Mouse (Mus musculus) megakaryocyte-erythroid progenitor cell, adult 5-6 weeks (primary cell): ENCODE data around the gene Mettl7a2. TPM values are rescaled to one million over a fixed set of nuclear protein-coding genes. Genes with fewer than 3 reads are reported as not detected.

Source experiments
- ATAC-seq: replicated peaks from 2 replicates; pipeline ENCODE4 v1.8.0; 2016; ENCODE audit warnings: mild to moderate bottlenecking, inconsistent platforms; ENCODE audit not compliant: severe bottlenecking, poor library complexity, low FRiP score, low TSS enrichment
- total RNA-seq, 2 experiments: library from RNA; stranded (forward) in 1 of 2; stranded (reverse) in 1 of 2; fragments of 200-1000, 215-1000 nt in 1 of 2; fragments of >200 nt in 1 of 2; fragmentation: Nextera tagmentation in 1 of 2; gene quantifications; 2 replicates each; pipeline ENCODE4 v1.2.3; 2014 to 2017

The Mettl7a2 gene
- total RNA-seq, 2 experiments from 2014 or later: not detected

DNA sequence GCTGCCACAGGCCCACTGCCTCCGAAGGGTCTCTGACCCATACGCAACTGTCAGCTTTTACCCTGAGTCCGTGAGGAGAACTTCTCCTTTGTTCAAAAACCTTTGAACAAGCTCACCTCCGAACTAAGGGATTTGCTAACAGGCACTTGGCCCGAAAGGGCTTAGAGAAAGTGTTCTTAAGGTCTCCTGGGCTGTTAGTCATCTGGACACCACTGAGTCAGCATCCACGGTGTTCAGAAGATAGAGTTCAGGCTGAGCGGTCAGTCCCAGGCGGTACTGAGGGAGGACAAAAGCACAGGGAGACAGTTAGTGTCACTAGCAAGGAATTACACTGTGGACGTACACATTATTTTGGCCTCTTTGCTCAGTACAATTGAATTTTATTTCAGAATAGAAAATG, 35.9 kb downstream of the Mettl7a2 start:
- ATAC-seq: no peak

DNA sequence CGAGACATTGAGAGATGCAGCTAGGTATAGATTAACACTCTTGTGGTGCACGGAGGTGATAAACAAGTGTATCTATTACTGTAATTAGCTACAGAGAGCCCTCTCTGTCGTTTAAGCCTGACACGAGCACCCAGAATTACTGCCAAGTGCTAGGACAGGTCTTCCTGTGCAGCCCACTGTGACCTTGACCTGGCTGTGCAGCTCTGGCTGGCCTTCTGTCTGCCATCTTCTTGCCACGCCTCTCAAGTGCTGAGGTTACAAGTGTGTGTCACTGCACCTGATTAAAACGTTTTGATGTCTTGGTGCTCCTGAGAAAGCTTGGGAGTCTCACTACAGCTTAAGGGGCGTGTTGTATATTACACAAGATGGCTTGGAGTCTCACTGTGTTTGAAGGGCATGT, 38.1 kb downstream of the Mettl7a2 start:
- peak; percentile 16 for ATAC-seq

DNA sequence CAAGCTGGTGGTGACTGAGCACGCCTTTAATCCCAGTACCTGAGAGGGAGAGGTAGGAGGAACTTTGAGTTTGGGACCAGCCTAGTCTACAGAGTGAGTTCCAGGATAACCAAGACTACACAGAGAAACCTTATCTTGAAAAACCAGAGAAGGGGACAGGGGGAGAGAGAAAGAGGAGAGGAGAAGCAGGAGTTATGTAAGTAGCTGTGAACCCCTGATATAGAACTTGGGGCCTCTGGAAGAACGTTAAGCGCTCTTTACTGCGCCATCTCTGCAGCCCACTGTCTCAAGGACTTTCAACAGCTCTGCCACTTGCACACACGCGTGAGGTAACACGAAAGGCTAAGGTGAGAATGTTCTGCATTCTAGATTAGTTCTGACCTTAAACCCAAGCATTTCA, 38.6 kb downstream of the Mettl7a2 start:
- ATAC-seq: peak; percentile 80

DNA sequence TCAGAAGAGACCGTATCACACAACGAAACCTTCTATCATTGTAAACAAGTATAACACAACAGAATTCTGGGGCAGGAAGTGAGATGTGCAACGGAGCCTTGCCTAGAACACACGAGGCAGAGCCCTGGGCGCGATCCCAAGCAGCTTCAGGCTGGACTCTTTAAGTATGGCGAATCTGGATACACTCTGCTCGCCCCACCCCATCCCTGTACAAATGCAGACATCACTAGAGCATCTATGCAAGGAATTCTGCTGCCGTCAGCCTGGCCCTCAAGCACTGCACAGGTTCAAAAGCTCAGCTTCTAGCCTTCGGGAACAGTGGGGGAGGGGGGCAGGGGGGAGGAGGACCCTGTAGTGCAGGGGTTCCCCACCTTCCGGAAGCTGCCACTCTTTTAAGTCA, 40.0 kb downstream of the Mettl7a2 start:
- ATAC-seq: no peak

DNA sequence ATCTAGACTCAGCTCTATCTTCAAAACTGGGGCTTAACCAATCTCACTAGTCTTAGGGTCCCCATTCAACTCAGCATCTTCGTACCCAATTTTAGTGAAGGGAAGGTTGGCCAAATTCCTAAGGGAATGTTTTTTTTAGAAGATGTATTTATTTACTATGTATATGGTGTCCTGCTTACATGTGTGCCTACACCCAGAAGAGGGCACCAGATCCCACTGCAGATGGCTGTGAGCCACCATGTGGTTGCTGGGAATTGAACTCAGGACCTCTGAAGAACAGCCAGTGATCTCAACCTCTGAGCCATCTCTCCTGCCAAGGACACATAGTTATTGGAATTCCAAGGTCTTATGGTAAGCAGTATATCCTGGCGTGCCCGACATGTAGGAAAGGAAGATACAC, 42.6 kb downstream of the Mettl7a2 start:
- no peak for ATAC-seq

DNA sequence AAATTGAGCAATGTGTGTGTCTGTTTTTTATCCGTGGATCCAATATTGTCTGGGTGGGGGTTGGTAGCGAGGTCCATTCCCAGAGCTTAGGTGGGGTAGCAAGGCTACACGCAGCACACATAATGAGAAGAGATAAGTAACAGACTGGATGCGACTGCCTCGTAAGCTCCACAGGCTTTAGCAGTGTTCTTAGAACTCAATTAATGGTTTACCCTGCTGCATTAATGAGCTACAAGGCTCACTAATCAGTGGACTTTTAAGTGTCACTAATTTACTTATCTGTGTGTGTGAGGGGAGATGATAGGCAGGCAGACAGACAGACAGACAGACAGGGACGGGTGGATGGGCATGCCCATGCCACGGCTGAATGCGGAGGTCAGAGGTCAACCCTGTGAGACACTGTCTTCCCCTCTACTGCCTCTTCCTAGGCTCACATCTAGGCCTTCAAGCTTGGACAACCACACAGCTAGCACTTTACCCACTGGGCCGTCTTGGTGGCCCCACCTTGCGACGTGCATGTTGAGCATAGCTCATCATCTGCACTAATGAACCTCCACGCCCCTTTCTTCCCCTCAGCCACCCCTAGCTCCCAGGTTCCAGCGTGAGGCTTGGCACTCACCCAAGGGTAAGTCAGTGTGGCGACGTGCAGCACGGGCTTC, 47.7 kb downstream of the Mettl7a2 start:
- ATAC-seq: no peak

DNA sequence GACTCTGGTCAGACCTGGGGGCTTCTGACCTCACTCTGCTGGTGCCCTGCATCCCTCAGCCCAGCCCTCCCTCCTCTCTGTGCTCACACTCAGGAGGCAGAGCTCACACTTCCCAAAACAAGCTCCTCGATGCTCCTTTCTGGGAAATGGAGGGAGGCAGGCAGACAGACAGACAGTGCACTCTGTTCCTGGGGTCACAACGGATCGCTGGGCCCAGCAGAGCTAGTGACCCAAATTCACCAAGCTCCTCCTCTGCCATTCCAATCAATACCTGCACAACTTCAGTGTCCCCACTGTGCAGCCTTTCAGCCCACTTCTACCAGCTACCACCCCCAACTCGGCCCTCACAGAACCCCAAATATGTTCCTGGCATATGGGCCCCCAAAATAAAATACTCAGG, 48.8 kb downstream of the Mettl7a2 start:
- ATAC-seq: no peak

DNA sequence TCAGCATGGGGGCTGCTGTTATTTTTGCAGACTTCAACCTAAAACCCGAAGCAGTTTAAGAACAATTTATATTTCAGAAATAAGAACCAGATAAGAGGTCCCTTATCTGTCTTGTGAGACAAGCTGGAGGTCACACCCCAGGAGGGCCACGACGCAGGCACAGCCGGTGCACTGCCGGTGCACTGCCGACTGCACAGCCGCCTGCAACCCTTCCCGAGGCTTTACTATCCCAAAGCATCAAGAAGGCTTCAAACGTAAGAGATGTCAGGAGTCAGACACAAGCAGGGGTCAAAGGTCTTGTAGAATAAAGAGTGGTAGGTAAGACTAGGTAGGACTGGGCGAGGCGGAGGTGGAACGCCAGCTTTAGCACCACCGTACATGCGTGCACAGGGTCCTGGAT, 49.3 kb downstream of the Mettl7a2 start:
- ATAC-seq: no peak; the same call in 1 of the 2 replicates

GRCm38 (mm10) chr15:100402798-100403197, 49.8 kb downstream of the Mettl7a2 start:
- ATAC-seq: no peak

DNA sequence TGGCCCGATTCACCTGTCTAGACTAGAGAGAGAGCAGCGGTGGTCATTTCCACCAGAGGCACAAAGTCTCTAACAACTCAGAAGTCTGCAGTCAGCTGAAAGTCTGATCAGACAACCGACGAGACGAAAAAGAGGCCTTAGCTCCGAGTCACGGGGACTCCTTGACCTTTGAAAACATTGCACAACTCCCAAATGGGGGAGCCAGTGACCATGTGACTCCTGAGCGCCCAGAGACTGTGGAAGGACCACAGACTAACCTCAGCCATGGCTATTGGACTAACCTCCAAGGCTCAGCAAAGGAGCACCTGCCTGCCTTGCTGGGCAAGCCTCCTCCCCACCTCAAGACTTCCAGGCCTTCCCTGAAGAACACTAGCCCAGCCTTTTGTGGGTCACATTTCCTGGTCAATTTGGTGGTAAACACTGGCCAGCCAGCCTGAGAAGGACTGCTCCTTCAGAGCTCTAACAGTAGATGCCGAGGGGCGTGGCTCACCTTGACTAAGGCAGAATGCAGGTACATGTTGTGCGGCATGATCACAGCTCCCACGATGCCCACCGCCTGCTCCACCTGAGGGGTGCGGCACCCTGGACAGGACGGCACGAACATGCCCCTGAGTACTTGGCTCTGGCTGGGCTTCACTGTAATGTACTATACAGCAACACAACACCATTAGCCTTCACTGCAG, 50.5 kb downstream of the Mettl7a2 start:
- no peak for ATAC-seq

GRCm38 (mm10) chr15:100406088-100406487, 53.1 kb downstream of the Mettl7a2 start:
- no peak for ATAC-seq

DNA sequence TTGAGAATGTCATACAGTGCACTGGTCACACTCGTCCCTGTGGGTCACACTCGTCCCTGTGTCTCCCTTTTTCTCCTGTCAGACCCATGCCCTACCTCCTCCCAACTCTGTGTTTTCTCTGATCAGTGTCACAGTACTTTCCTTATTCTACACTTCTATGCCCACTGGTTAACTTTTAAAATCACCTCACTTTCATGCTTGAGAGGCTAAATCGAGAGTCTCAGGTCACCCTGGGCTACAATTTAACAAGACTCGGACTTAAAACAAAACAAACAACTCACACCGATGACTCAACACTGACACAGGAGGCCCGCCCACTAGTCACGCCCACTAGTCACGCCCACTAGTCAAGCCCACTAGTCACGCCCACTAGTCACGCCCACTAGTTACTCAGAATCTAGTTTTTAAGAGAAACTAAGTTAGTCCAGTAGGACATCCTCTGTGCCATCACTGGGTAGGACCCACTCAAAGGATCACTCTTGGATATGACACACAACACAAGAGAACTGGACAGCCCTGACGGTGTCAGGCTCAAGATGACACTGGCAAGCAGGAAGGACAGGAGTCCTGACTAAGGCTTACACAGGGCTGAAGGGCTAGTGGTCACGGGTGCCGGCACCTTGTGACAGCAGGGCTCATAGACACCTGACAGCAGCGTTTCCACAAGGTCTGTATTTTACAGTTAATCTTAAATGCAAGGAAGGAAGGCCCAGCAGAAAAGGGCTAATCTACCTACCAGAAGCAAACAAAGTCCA, 58.1 kb downstream of the Mettl7a2 start:
- ATAC-seq: peak; percentile 86

Other genes with a start within 250 kb of the Mettl7a2 start
- 82.7 and 87.7 TPM in 2 replicates for gene Atf1, start 125.4 kb upstream of the Mettl7a2 start, total RNA-seq (2014; fragmentation: Nextera tagmentation)
- 94.7 and 123 TPM in 2 replicates for gene Atf1, start 125.4 kb upstream of the Mettl7a2 start, total RNA-seq (2017)
- not detected in 2 replicates for gene Tmprss12, start 72.4 kb upstream of the Mettl7a2 start, total RNA-seq (2014; fragmentation: Nextera tagmentation)
- gene Tmprss12, start 72.4 kb upstream of the Mettl7a2 start, total RNA-seq (2017): not detected in 2 replicates
- gene Mettl7a1, start 49.1 kb upstream of the Mettl7a2 start, total RNA-seq (2014; fragmentation: Nextera tagmentation): 38.9 and 45.1 TPM in 2 replicates
- 65.6 and 68.2 TPM in 2 replicates for gene Mettl7a1, start 49.1 kb upstream of the Mettl7a2 start, total RNA-seq (2017)
- 0.26 TPM in 1 of 2 replicates, not detected in the other for gene Mettl7a3, start 18.3 kb upstream of the Mettl7a2 start, total RNA-seq (2014; fragmentation: Nextera tagmentation)
- 1.7 TPM in 1 of 2 replicates, not detected in the other for gene Mettl7a3, start 18.3 kb upstream of the Mettl7a2 start, total RNA-seq (2017)
- gene Methig1, start 51 bp upstream of the Mettl7a2 start, total RNA-seq (2014; fragmentation: Nextera tagmentation): not detected in 2 replicates
- gene Methig1, start 51 bp upstream of the Mettl7a2 start, total RNA-seq (2017): not detected in 2 replicates
- gene Higd1c, start 11.3 kb downstream of the Mettl7a2 start, total RNA-seq (2014; fragmentation: Nextera tagmentation): not detected in 2 replicates
- gene Higd1c, start 11.3 kb downstream of the Mettl7a2 start, total RNA-seq (2017): not detected in 2 replicates
- not detected in 2 replicates for gene Gm5475, start 68.9 kb downstream of the Mettl7a2 start, total RNA-seq (2014; fragmentation: Nextera tagmentation)
- gene Gm5475, start 68.9 kb downstream of the Mettl7a2 start, total RNA-seq (2017): not detected in 2 replicates
- 67.0 and 82.9 TPM in 2 replicates for gene Slc11a2, start 71.9 kb downstream of the Mettl7a2 start, total RNA-seq (2014; fragmentation: Nextera tagmentation)
- gene Slc11a2, start 71.9 kb downstream of the Mettl7a2 start, total RNA-seq (2017): 29.2 and 32.5 TPM in 2 replicates
- gene Letmd1, start 115.8 kb downstream of the Mettl7a2 start, total RNA-seq (2014; fragmentation: Nextera tagmentation): 42.9 and 43.9 TPM in 2 replicates
- gene Letmd1, start 115.8 kb downstream of the Mettl7a2 start, total RNA-seq (2017): 19.5 and 23.3 TPM in 2 replicates
- 1.7 and 1.9 TPM in 2 replicates for gene Csrnp2, start 142.3 kb downstream of the Mettl7a2 start, total RNA-seq (2014; fragmentation: Nextera tagmentation)
- 2.2 and 3.1 TPM in 2 replicates for gene Csrnp2, start 142.3 kb downstream of the Mettl7a2 start, total RNA-seq (2017)
- 14.0 and 21.7 TPM in 2 replicates for gene Tfcp2, start 198.8 kb downstream of the Mettl7a2 start, total RNA-seq (2014; fragmentation: Nextera tagmentation)
- gene Tfcp2, start 198.8 kb downstream of the Mettl7a2 start, total RNA-seq (2017): 18.5 and 33.1 TPM in 2 replicates
- gene Pou6f1, start 246.8 kb downstream of the Mettl7a2 start, total RNA-seq (2014; fragmentation: Nextera tagmentation): 0.96 and 1.2 TPM in 2 replicates
- gene Pou6f1, start 246.8 kb downstream of the Mettl7a2 start, total RNA-seq (2017): not detected in 2 replicates